Mouse (Mus musculus) spleen, postnatal 10 days (tissue): ENCODE results near the gene Gm28038.

Source experiments
- DNase-seq, 2 experiments: peaks; one replicate each; pipeline ENCODE4 v3.0.0; 2021 to 2022; ENCODE audit warnings: low spot score in 2 of 2

Gm28038 gene

DNA sequence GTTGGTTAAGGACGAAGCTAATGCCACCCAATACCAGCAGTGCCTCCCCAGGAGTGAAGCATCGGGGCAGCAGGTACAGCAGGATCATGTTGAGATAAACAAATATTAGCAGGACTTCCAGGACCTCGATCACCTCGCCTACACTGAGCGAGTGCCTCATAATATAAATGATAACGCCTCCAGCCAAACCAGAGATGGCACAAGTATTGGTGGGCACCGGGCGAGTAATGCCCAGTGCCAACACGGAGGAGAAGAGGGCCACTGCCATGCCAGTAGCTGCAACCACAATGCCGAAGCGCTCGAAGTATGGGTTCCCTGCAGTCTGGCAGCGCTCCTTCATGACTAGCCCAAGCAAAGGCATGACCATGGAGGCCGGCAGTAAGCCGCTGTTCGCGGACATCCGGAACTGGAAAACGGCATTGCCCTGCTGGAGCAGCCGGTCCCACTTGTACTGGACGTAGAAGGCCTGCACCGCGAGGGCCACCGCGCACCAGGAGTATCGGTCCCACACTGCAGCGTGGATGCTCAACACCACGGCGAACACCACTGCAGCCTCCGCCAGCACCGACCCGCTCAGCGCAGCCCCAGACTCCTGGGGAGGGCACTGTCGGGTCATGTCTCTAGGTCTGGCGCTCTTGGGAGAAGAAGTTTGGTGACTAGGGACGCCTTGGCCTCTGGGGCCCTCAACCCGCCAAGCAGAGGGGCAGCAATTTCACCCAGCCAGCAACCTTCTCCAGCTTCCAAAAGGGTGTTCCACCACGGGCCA lies 4.8 kb downstream of the Gm28038 start:
- peak in 1 of 2 experiments; percentile 37 for DNase-seq

DNA sequence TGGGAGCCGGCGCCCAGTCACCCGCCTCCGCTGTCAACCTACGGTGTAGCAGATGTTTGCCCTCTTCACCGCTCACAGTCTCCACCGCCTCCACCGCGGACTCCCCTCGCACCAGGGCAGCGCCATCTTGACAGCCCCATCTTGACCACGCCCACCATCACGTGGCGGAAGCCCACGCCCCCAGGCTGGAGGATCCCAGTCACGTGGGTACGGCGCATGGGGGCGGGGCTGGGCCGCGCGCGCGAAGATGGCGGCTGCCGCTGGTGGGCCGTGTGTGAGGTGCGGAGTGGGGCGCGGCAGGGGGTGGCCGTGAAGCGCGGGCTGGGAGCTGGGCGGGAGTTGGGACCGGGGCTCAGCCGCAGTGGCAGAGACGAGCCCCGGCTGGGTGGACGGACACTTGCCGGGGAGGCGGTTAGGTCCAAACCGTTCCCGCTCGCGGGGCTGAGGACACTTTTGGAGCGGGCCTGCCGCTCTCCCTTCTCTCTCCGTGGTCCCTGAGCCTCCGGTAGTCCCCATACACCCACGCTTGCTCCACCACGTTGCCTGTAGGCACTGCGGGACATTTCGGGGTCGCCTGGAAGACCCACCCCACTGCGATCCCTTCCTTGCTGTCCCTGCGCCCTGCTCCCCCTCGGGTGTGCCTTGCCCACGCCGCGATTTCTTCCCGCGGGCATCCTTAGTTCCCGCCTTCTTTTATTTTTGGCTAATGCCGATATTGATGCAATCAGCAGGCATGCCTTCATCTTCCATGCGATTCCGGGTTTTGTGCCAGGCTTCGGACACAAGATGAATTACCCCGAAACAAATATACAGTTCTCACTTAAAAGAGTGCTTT lies 5.6 kb downstream of the Gm28038 start, which contains the start of the genes Dolk and Nup188:
TSS of gene Dolk (minus strand) at position 143 of the 835 bp plus-strand sequence.
TSS of gene Nup188 (plus strand) at position 206 of the 835 bp plus-strand sequence.
- peak; percentile 98 to 99 for DNase-seq

DNA sequence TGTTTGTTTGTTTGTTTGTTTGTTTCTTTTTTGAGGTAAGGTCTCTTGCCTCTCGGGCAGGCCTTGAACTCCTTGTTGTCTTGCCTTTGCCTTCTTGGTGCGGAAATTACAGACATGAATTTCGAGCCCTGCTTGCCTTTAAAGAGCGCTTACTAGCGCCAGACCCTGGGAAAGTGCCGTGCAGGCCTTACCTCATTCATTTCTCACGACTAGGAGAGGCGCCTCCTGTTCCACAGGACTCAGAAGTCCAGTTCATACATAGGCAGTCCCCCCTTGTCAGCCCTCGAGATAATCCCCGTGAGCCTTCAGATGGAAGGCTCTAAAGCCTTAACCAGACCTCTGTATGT lies 6.2 kb downstream of the Gm28038 start:
- no peak for DNase-seq

DNA sequence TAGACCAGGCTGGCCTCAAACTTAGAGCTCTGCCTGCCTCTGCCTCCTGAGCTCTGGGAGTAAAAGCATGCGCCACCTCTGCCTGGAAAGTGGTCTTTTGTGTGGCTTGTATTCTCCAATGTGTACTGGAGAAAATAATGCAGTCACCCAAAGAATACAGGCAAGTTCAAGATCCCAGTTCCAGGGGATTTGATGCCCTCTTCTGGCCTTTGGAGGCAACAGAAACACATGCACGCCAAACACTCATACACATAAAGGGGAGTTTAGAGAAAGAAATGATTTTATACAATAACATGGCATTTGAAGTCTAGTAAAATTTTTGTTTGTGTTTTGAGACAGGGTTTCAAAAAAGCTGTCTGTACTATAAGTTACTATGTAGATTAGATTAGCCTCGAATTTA lies 18.7 kb downstream of the Gm28038 start:
- DNase-seq: no peak

DNA sequence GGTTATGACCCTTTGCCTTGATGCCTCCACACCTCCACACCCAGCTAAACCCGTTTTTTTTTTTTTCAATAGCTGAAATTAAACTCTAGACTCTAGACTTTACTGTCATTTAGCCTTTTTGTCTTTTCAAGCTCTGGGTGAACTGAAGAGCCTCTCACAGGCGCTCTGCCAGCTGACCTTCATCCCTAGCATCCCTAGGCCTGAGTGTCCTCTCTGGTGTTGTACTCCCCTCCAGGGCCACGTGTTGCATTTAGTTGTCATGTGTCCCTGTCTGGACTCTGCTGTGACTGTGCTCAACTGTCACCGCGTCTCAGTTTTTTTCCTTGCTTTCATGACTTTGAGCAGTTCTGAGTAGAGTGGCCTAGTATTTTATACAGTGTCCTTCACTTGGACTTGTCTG lies 19.1 kb downstream of the Gm28038 start:
- no peak for DNase-seq

DNA sequence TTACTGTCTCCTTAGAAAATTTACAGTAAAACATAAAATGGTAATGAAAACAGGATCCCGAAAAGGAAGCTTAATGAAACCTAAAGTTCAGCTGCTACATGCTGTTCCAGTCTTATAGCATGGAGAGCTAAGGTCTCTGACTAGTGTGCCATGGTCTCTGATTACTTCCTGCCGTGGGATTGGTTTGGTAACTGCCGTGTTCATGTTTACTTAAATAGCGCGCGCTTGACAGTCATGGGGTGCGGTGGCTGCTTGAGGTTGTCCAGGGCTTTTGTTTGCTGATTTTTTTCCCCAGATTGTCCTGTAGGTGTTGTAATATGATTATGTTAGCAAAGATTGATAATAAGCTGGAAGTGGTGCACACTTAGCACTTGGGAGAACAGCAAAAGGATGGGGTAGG lies 25.2 kb downstream of the Gm28038 start:
- no peak for DNase-seq

DNA sequence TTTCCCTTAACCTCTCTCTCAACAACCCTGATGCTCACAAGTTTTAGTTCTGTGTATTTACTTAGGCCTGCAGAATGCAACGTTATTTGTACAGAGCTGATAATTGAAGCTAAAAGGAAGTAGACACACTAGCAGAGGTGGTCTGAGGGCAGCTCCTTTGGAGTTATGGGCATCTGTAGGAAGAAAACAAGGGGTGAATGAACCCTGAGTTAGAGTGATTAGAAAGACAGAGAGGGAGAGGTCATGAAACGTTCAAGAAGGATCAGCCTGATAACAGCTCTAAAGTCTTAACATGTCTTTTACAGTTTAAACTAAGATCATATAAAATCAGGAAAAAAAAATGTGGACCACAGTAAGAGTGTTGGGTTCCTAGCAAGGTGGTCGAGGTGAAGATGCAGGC lies 28.5 kb downstream of the Gm28038 start:
- no peak for DNase-seq

DNA sequence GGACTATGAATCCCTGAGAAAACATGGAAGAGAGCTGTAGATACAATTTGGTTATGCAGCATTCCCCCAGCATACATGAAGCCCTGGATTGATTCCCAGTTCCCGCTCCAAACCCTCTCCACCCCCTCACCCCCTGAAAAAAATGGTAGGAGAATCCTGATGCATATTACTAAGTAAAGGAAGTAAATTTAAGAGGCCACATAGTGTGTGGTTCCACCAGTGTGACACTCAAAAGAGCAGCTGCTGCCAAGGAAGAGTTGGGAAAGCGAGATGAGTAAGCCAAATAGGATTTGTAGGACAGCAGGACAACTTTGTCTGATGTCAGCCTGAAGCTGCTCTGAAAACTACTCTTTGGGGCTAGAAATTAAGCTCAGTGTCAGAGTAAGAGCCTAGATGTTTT lies 30.6 kb downstream of the Gm28038 start:
- no peak for DNase-seq

DNA sequence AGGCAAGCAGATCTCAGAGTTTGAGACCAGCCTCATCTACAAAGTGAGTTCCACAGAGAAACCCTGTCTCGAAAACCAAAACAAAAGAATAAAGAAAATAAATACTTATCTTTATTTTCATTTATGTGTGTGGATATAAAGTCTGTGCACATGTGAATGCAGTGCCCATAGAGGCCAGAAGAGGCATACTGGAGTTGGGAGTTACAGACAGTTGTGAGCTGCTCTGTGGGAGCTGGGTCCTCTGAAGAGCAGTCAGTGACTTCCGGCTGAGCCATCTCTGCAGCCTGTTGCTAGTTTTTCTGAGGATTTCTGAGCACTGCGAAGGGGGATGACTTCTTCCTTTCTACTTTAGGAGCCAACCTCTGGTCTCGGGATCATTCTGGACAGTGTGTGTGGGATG lies 35.3 kb downstream of the Gm28038 start:
- DNase-seq: no peak

DNA sequence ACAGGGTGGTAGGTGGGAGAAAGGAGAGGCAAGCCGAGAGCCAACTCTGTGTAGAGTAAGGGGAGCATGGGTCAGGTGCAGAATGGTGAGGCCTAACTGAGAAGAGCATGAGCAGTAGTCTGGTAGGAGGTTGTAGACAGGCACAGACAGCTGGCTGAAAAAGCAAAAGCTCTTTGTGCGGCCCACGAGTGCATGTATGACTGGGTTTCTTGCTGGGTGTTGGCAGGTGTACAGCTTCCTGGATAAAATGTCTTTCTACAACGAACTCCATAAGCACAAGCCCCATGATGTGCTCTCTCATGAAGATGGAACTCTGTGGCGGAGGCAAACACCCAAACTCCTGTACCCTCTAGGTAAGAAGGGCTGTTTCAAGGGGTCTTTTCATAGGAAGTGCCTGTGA lies 36.1 kb downstream of the Gm28038 start:
- DNase-seq: no peak

DNA sequence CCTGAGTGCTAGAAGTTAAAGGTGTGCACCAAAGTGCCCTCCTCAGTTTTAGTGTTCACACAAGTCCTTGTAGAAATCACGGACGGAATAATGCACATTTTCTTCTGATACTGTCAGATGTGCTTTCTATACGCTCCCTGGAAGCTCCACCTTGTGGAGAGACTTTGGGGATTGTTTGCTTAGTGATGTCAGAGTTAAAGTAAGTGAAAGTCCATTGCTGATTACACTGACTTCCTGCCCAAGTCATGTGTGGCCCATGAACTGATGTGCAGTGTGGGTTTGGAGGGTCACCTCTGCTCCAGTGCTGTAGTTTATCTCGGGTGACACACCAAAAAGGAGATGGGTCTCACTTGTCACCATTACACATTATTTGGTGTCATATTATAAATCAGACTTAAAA lies 38.4 kb downstream of the Gm28038 start:
- DNase-seq: no peak

DNA sequence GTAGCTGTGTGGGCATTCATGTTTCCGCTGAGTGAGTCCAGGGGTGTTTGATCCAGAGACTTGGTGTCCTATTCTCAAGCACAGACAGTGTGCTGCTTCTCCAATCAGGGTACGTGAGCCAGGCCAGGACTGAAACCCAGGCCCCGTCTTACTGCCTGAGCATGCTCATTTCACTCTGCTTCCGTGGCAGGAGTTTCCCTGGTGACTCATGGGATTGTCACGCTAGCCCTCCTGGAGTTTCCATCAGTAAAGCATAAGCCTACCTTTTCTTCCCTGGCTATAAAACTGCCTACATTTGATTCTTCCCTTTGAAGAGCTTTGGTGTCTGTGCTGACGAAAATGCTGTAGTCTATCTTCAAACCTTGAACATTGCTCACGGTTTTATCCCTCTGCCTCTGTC lies 42.3 kb downstream of the Gm28038 start:
- DNase-seq: no peak

DNA sequence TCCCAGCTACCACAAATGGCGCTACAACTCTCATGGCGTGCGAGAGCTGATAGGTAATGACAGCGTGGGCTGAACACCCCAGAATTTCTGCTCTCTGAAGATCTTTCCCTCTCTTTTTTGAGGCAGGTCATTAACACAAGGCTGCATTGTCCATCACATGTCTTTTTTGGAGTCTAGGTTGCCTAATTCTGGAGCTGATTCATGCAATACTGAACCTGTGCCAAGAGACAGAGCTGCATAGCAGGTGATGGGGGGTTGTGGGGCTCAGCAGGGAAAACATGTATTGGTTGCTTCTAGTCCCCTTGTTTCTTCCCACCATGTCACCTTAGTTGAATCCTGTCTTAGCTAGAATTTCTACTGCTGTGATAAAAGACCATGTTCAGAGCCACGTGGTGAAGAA lies 44.5 kb downstream of the Gm28038 start:
- no peak for DNase-seq

DNA sequence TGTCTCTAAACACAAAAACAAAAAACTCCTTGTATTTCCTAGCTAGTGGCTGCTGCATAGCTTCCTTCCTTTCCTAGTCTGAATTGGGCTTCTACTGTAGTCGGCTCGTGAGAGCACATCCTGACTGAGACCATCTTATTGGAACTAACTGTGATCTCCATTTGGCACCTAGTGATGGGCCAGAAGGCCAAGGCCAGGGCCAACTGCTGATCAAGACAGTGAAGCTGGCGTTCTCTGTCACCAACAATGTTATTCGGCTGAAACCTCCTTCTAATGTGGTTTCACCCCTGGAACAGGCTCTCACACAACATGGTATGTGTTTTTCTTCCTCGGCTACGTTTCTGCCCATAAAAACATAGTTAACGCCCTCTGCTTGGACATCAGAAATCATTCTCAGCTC lies 46.4 kb downstream of the Gm28038 start:
- DNase-seq: no peak

DNA sequence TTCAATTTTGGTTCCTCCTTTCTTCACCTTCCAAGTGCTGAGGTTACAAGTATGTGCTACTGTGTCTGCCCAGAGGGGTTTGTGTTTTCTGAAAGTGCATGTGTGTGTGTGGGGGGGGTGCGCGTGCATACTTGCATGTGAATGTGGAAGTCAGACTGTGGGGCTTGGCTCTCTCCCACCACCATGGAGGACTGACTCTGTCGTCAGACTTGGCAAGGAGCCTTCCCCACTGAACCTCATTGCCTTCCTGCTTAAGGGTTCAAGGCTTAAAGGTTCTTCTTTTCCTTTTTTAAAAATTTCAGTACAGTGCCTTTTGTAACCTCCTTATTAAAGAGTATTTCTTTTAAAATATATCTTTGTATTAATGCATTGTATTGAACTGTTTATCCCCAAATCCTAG lies 47.9 kb downstream of the Gm28038 start:
- DNase-seq: no peak

DNA sequence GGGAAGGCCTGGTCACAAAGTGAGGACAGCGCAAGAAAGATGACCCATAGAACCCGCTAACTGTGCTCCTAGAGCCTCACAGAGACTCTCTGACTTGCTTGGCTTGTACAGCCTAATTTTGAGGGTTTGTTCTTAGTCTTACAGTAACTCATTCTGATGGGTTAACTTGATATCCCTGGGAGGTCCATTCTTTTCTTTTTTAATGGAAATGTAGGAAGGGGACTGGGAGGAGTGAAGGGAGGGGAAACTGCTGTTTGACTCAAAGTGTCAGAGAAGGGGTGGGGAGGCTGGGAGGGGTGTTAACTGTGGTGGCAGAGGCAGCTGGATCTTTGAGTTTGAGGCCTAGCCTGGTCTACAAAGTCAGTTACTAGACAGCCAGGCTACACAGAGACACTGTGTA lies 54.5 kb downstream of the Gm28038 start:
- DNase-seq: no peak

DNA sequence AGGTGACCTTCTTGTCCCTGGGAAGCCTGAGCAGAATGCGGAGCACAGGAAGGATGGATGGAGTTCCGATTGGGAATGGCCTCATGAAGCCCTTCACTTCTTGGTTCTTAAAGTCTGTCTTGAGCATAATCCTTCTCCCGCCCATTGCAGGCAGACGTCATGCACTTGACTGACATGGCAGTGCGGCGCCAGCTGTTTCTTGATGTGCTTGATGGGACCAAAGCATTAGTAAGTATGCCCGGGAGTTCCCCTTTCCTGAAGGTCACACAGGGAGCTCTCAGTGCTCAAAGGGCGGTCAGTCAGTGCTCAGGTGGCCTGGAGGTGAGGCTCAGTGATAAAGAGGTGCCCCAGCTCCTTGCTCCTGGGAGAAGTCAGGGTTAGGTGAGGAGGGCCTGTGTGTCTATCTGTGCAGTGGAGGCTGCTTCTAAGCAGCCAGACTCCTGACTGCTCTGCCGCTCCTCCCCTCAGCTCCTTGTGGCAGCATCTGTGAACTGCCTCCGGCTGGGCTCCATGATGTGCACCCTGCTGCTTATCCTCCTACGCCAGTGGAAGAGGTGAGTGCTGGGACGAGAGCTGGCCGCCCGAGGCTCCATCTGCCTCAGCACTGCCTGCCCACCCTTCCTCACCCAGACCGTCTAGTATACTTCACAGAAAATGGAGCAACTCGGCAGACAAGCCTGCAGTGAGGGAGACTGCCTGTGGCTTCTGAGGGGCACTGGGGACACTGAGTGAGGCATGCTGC lies 55.5 kb downstream of the Gm28038 start:
- no peak for DNase-seq

DNA sequence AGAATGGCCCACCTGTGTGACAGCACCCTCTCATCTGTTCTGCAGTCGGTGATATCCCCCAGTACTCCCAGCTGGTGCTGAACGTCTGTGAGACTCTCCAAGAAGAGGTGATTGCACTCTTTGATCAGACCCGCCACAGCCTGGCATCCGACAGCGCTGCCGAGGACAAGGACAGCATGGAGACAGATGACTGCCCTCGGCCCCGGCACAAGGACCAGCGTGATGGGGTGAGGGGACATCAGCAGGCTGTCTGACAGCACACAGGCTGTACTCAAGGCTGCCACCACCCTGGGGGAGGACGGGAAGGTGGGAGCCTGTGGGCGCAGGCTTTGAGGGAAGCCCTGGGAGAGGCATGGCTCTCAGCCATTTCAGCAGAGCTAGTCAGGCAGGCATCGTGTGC lies 56.3 kb downstream of the Gm28038 start:
- DNase-seq: no peak

DNA sequence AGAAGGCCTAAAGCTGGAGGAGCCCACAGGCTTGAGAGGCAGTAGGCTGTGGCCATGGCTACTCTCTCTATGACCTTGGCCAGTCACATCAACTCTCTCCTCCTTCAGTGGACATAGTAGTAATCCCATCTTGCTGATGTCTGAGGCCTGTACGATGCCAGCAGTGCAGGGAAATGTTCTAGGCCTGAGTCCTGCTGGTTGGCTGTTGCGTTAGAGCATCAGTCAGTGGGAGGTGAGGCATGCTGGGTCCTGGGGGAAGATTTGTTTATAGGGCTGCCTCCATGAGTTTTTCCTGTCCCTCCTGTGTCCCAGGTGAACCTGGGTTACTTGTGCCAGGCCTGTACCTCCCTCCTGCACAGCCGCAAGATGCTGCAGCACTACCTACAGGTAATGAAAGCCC lies 61.2 kb downstream of the Gm28038 start:
- no peak for DNase-seq

DNA sequence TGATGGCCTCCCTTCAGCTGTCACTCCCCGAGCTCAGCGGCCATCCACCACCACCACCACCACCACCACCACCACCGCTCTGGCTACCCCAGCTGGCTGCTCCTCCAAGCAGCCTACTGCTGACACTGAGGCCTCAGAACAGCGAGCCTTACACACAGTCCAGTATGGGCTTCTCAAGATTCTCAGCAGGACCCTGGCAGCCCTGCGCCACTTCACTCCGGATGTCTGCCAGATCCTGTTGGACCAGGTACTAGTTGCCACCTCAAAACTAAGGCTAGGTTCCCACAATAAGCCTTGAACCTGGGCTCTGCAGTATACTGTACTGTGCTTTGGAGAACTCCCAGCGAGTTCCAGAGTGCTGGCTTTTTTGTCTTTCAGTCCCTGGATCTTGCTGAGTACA lies 61.7 kb downstream of the Gm28038 start:
- no peak for DNase-seq

DNA sequence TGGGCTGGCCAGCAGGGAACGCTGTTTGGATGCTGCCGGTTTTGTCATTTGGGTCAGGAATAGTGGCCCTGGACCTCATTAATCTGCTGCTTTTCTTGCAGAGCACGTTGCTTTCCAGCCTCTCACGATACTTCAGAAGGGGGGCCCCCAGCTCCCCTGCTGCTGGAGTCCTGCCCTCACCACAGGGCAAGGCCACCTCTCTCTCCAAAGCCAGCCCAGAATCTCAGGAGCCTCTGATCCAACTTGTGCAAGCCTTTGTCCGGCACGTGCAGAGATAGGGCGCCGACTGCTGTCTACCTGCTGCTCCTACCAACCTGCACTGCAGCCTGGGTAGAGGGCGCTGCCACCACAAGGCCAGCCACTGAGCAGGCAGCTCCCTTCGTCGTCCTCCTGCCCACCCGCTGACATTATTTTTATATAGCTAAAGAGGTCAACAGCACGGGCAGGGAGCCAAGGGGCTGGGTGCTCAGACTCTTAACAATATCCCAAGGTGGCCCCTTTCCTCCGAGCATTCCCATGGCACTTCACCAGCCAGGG lies 62.8 kb downstream of the Gm28038 start:
- no peak for DNase-seq

DNA sequence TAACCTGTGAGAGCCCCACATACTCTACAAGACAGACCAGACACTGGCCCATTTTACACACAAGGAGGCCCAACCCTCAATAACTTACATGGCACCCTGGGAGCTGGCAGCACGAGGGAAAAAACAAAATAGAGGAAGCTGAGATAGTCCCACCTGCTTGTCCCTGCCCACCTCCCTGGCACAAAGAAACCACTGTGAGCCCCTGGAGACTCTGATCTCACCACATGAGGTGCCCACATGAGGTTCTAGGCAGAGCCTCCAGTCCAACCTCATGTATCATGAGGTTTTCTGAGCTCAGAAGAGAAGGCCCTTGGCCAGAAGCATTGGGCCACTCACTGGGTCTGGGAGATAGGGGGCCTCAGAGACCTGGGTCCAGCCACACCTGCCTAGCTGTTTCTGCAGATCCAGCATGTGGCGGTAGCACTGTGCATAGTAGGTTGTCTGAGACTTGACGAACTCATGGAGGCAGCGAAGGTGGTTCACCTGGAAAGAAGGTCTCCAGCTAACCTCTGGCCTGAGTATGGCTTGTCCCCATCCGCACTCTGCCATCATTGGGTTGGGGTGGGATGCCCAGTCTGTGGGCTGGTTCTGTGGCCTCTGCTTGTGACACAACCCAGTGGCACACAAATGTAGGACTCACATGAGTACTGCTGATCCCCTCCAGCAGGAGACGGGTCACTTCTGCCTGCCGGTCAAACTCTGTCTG lies 65.3 kb downstream of the Gm28038 start:
- peak in 1 of 2 experiments; percentile 40 for DNase-seq
